Mouse (Mus musculus) kidney, embryonic 16.5 days (tissue): ENCODE measurements around the gene Med9. TPM values are rescaled to one million over a fixed set of nuclear protein-coding genes. Genes with fewer than 3 reads are reported as not detected.

Source experiments
- ATAC-seq: fragments of 200-750 bp; cut with Nextera tagmentation; 2 replicates; pipeline ENCODE4 v1.8.0; 2017; ENCODE audit warnings: moderate TSS enrichment; ENCODE audit not compliant: low FRiP score, low TSS enrichment
- H3K27ac ChIP-seq: fragments of 300-500 bp; sonication (generic); 2 replicates; pipeline ENCODE4 v1.5.1; 2014; ENCODE audit warnings: low read length
- H3K27me3 ChIP-seq: fragments of 300-500 bp; sonication (generic); 2 replicates; pipeline ENCODE4 v1.6.1; 2014; ENCODE audit warnings: low read length, control low read depth, mixed read lengths; ENCODE audit not compliant: insufficient read depth
- H3K36me3 ChIP-seq: fragments of 300-500 bp; sonication (generic); 2 replicates; pipeline ENCODE4 v1.6.1; 2014; ENCODE audit warnings: low read length, control low read depth, mixed read lengths; ENCODE audit not compliant: insufficient read depth
- H3K4me1 ChIP-seq: fragments of 300-500 bp; sonication (generic); 2 replicates; pipeline ENCODE4 v1.6.1; 2014; ENCODE audit warnings: low read length, control low read depth, mixed read lengths; ENCODE audit not compliant: insufficient read depth
- H3K4me2 ChIP-seq: fragments of 300-500 bp; sonication (generic); replicated peaks from 2 replicates; pipeline ENCODE4 v1.6.1; 2014; ENCODE audit warnings: low read depth, low read length
- H3K4me3 ChIP-seq: fragments of 300-500 bp; sonication (generic); 2 replicates; pipeline ENCODE4 v1.5.1; 2014; ENCODE audit warnings: mild to moderate bottlenecking, low read length
- H3K9ac ChIP-seq: fragments of 300-500 bp; sonication (generic); replicated peaks from 2 replicates; pipeline ENCODE4 v1.6.1; 2014; ENCODE audit warnings: low read length
- H3K9me3 ChIP-seq: fragments of 300-500 bp; sonication (generic); 2 replicates; pipeline ENCODE4 v1.6.1; 2016; ENCODE audit warnings: low read length, control low read depth
- WGBS: fragments of 180-500 bp; shearing (Covaris S2); extraction: QIAGEN DNeasy Blood & Tissue Kit; methylation state at CpG from one replicate; pipeline ENCODE4 v1.1.7; 2014; 5-methylcytosine and 5-hydroxymethylcytosine counted together
- polyA plus RNA-seq: library from polyadenylated mRNA; unstranded; fragments of >200 nt; fragmentation: Nextera tagmentation; extraction: Ambion mirVana; gene quantifications from 2 replicates; pipeline ENCODE4 v1.2.1, GENCODE M21; 2015

Med9 gene
- 49.1 and 49.3 TPM in 2 replicates for polyA plus RNA-seq

DNA sequence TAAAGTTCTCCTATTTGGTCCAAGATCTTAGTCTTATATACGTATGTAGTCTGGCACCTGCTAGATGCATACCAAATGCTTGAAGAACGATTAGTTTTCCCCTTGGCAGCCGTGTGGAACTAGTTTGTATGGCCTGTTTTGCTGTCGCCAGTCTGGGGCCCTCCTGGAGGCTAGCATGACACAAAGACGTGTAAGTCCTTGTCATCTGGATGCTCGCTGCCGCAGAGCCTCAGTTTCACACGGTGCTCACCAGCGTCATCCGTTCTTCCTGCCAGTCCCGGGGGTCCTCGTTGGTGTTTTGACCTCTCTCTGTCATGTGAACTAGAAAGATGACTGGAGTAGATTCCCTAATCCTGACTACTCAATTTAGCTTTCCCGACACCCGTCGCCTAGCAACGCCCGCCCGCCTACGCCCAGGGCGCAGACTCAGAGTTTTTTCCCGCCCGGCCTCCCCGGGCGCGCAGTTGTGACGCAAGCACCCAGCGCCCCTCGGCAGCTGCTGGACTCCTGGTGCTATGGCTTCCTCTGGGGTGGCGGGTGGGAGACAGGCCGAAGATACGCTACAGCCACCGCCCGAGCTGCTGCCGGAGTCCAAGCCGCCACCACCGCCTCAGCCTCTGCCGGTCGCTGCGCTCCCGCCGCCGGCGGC lies at the start of gene Med9:
Med9 (plus strand) TSS at position 455 of the 649 bp plus-strand sequence.
- Histone ChIP-seq H3K4me2 (peak within 1 kb of the TSS; percentile 88), H3K27ac (peak within 1 kb of the TSS; percentile 74), H3K4me3 (peak within 1 kb of the TSS; percentile 98), H3K9me3 (no peaks in the 10 kb centered on the region), H3K36me3 (no peaks in the 10 kb centered on the region), H3K9ac (peak within 1 kb of the TSS; percentile 99), H3K27me3 (no peaks in the 10 kb centered on the region), H3K4me1 (peaks cover 15% of the 10 kb centered on the region)
- peak; percentile 96 for ATAC-seq
- WGBS, result under 1% methylated on average over 43 of the region's 43 CpGs

DNA sequence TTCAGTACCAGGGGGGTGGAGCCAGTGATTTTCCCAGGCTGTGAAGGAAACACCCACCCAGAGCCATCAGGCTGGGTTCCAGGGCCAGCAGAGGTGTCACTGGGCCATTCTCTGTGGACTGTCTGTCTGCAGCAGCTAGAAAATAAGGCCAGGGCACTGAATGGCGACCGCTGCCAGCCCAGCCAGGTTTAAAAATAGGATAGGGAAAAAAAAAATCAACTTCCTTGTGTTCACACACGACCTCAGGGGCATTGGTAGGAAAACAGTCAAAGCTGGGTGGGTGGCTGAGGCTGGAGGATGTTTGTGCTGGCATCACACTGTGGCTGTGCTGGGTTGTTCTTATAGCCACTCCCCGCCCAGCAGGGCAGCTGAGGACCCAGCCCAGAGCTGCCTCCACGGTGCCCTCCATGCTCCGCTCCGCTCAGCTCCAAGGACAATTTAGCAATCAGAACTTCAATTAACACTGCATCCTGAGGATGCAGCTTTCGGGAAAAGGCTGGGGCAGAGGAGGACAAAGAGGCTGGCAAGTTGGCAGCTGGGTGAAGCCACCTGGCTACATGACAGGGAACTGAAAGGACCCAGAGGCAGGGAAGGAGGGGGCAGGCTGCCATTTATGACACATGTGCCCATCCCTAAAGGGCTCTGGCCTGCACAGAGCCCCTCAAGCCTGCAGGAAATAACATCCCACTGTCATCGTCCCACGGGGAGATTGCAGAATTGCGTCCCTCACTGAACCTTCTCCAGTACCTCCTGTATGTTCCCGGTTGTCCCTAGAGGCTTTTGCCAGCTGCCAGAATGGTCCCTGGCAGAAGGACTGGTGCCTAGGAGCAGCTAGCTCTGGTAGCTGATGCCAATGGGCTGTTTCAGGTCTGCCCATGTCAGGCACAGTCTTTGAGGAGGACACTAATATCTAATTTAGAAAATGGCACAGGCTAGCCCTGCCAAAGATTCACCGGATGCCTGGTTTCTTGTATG lies 48.0 kb upstream of the Med9 start:
- Histone ChIP-seq H3K9ac (no peak overlapping the region), H3K27me3 (no peaks in the 10 kb centered on the region), H3K9me3 (no peaks in the 10 kb centered on the region), H3K4me3 (no peak overlapping the region), H3K27ac (no peak overlapping the region), H3K36me3 (no peaks in the 10 kb centered on the region), H3K4me2 (no peak overlapping the region), H3K4me1 (peaks cover 12% of the 10 kb centered on the region)
- ATAC-seq, result no peak
- WGBS, result 50% methylated on average over 13 of the region's 13 CpGs

DNA sequence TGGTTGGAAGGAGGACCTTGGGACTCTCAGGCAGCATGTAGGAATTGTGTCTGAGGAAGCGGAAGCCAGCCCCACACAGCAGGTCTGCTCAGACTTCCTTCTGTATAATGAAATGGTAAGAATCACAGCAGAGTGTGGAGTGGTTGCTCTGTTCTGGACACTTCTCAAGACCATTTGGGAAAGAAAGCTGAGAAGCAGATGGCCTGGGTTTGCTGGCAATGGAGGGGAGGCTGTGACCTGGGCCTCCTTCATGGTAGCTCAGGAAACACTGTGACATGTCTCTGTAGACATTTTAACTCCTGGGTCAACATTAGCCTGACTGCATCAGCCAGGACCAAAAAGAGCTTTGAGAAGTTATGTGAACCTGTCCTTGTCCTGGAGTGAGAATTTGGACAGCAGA lies 47.0 kb upstream of the Med9 start:
- Histone ChIP-seq H3K9me3 (no peaks in the 10 kb centered on the region), H3K9ac (no peak overlapping the region), H3K27ac (no peak overlapping the region), H3K4me1 (peaks cover 5% of the 10 kb centered on the region), H3K4me2 (no peak overlapping the region), H3K36me3 (no peaks in the 10 kb centered on the region), H3K4me3 (no peak overlapping the region), H3K27me3 (no peaks in the 10 kb centered on the region)
- WGBS, result 77% methylated on average over 1 of the region's 1 CpGs
- ATAC-seq, result no peak

DNA sequence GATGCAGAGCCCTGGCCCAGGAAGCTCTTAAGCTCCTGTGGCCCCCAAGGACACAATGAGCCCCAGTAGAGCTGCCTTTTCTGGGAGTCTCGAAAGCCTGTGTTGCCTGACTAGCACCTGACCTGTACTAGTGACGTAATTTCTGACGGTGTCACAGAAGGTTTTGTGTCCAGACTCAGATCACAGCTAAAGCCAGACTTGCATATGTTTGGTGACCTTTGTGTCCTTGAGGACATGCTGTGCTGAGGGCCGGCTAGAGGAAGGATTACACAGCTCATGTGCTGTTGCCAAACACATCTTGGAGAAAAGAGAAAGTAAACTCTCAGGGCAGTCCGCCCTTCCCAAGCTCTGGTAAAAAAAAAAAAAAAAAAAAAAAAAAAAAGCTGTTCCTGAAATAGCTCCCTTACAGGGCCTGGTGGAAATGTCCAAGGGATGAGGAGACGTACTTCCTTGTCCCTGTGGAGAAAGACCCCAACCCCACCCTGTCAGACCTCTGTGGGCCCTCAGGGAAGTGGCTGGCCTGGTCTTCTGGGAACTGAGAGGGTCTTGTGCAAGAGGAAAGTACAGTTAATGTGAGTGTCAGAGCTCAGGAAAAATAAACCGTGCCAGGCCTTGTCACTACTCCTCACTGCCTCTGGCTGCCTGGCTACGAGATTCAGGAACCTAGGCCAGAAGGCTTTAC lies 45.8 kb upstream of the Med9 start:
- Histone ChIP-seq H3K9ac (peak overlapping the region; percentile 38), H3K4me1 (peaks cover 5% of the 10 kb centered on the region), H3K36me3 (no peaks in the 10 kb centered on the region), H3K27ac (peak overlapping the region; percentile 51), H3K4me2 (no peak overlapping the region), H3K4me3 (no peak overlapping the region), H3K9me3 (no peaks in the 10 kb centered on the region), H3K27me3 (no peaks in the 10 kb centered on the region)
- 59% methylated on average over 8 of the region's 8 CpGs for WGBS
- no peak for ATAC-seq

DNA sequence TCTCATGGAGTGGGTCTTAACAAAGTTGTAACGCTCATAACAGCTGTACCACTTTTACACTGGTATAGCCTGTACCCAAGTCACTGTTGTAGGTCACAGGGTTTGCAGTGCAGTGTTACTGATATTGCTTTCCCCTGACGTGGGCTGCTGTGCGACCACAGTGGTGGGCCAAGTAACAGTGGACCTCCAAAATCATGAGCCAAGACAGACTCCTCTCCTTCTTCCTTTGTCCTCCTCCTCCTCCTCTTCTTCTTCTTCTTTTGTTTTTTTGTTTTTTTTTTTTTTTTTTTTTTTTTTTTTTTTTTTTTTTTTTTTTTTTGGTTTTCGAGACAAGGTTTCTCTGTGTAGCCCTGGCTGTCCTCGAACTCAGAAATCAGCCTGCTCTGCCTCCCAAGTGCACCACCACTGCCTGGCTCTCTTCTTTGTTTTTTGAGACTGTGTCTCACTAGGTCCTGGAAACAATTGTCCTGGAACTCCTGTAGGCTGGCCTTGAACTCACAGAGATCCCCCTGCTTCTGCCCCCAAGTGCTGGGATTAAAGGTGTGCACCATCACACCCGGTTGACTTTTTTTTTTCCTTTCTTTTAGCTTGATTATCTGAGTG lies 41.4 kb upstream of the Med9 start:
- Histone ChIP-seq H3K9me3 (no peaks in the 10 kb centered on the region), H3K27me3 (no peaks in the 10 kb centered on the region), H3K27ac (no peak overlapping the region), H3K4me1 (peaks cover 8% of the 10 kb centered on the region), H3K9ac (no peak overlapping the region), H3K36me3 (no peaks in the 10 kb centered on the region), H3K4me3 (no peak overlapping the region), H3K4me2 (no peak overlapping the region)
- no peak for ATAC-seq
- WGBS, result 80% methylated on average over 6 of the region's 6 CpGs

DNA sequence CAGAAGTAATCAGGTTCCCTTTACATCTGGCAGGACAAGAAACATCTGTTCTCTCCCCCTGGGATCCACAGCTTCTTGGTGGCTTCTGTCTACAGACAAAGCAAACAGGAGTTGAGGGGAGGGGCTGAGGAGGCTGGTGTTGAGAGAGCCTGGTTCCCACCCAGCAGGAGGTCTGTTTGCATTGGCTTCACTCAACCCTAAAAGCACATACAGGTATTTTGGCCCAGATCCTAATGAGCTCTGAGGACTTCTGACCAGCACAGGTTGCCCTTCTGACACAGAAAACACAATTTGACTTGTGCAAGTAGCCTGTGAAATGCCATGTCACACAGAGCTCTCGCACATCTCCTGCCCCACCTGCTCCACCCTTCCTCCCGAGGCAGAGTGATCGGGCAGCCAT lies 39.6 kb upstream of the Med9 start:
- Histone ChIP-seq H3K27ac (no peak overlapping the region), H3K4me3 (no peak overlapping the region), H3K4me1 (peaks cover 8% of the 10 kb centered on the region), H3K9ac (no peak overlapping the region), H3K36me3 (no peaks in the 10 kb centered on the region), H3K27me3 (no peaks in the 10 kb centered on the region), H3K9me3 (no peaks in the 10 kb centered on the region), H3K4me2 (no peak overlapping the region)
- no peak for ATAC-seq
- WGBS, result 38% methylated on average over 3 of the region's 3 CpGs

DNA sequence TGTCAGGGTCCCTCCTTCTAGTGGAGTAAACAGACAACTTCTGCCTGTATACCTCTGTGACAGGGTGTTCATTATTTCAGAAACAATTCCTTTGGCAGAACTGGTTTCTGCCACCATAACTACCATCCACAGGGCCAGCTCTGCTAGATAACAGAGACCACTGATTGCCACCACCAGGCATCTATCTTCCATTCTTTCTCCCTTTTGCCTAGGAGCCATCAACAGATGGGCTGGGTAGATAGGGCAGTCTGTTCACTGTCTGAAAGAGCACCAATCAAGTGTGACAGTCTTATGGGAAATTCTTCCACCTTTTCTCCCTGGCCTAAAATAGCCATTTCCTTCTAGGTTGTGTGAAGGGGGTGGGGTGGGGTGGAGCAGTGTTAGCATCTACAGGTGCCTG lies 37.4 kb upstream of the Med9 start:
- H3K4me2 ChIP-seq, result no peak overlapping the region
- no peak overlapping the region for H3K9ac ChIP-seq
- no peaks in the 10 kb centered on the region for H3K9me3 ChIP-seq
- no peaks in the 10 kb centered on the region for H3K27me3 ChIP-seq
- no peak overlapping the region for H3K4me3 ChIP-seq
- no peaks in the 10 kb centered on the region for H3K36me3 ChIP-seq
- peaks cover 8% of the 10 kb centered on the region for H3K4me1 ChIP-seq
- H3K27ac ChIP-seq, result no peak overlapping the region
- ATAC-seq, result no peak

DNA sequence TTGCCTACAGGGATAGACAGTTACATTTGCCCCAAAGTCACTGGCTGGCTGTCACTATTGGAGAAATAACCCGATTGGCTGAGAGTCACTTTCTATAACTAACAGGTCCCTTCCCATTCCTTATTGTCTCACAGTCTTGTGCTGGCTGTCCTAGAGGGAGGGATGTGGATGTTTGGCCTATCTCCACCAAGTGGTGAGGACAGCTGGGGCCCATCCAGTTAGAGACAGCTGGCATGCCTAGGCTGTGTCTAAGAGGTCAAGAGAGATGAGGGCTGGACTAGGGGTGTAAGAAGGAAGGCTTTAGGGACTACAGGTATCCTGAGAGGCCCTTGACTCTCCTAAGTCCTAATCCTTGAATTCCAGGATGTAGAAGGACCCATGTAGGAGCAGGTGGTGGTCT lies 36.5 kb upstream of the Med9 start:
- Histone ChIP-seq H3K4me1 (peaks cover 8% of the 10 kb centered on the region), H3K4me2 (no peak overlapping the region), H3K36me3 (no peaks in the 10 kb centered on the region), H3K27ac (no peak overlapping the region), H3K9ac (no peak overlapping the region), H3K27me3 (no peaks in the 10 kb centered on the region), H3K4me3 (no peak overlapping the region), H3K9me3 (no peaks in the 10 kb centered on the region)
- ATAC-seq, result no peak
- WGBS, result 80% methylated on average over 1 of the region's 1 CpGs

DNA sequence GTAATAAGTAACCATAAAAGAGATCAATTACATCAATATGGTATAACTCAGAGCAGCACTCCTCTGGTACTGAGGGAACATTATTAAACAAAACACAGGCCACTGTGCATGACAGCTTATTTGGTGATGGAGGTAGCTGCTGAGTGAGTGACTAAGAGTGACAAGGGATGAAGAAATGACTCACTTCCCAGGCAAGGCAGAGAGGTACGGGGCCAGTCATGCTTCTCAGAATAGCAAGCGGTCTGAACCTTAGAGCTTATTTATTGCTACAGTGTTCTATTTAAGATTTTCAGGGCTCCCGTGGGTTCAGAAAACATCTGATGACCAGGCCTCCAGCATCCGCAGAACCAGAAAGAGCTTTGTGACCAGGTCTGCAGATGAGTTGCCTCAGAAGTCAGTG lies 34.3 kb upstream of the Med9 start:
- no peak overlapping the region for H3K4me3 ChIP-seq
- H3K4me2 ChIP-seq, result no peak overlapping the region
- 57% methylated on average over 4 of the region's 4 CpGs for WGBS
- no peaks in the 10 kb centered on the region for H3K27me3 ChIP-seq
- H3K36me3 ChIP-seq, result no peaks in the 10 kb centered on the region
- H3K27ac ChIP-seq, result 0 out of 2 replicates have a peak overlapping the region, but pooled peaks have one; percentile 27
- H3K4me1 ChIP-seq, result peaks cover 1% of the 10 kb centered on the region; the same call in 1 of the 2 replicates
- no peaks in the 10 kb centered on the region for H3K9me3 ChIP-seq
- no peak for ATAC-seq
- H3K9ac ChIP-seq, result no peak overlapping the region
